Mouse (Mus musculus): ENCODE data around the gene Inava.

The Inava gene

GRCm38 (mm10) chr1:136230201-136230600 is 3.9 kb downstream of the Inava start:
- peak; percentile 71 to 77 for DNase-seq

- DNase-seq = peak; percentile 74 to 78
Measured at GRCm38 (mm10) chr1:136229040-136229373, 5.1 kb downstream of the Inava start.

- DNase-seq = peak; percentile 80 to 85
Measured at GRCm38 (mm10) chr1:136228328-136229039, 5.6 kb downstream of the Inava start.

GRCm38 (mm10) chr1:136227870-136228269 is 6.2 kb downstream of the Inava start:
- peak; percentile 91 to 95 for DNase-seq

GRCm38 (mm10) chr1:136226626-136227025 is 7.4 kb downstream of the Inava start:
- DNase-seq = no peak

GRCm38 (mm10) chr1:136225846-136226245 is 8.2 kb downstream of the Inava start:
- no peak for DNase-seq

- no peak for DNase-seq
Measured at GRCm38 (mm10) chr1:136223758-136224342, 10.2 kb downstream of the Inava start.

GRCm38 (mm10) chr1:136222386-136222785 is 11.7 kb downstream of the Inava start:
- no peak for DNase-seq

GRCm38 (mm10) chr1:136220037-136220871 is 13.8 kb downstream of the Inava start:
- DNase-seq = no peak

- DNase-seq = no peak
Measured at GRCm38 (mm10) chr1:136214304-136214703, 19.8 kb downstream of the Inava start.

GRCm38 (mm10) chr1:136212803-136213202 is 21.3 kb downstream of the Inava start, which contains the start of gene Mroh3:
Gene Mroh3, minus strand, starts transcription at chr1:136212828.
- no peak for DNase-seq

- no peak for DNase-seq
Measured at GRCm38 (mm10) chr1:136190033-136190432, 44.0 kb downstream of the Inava start.

- DNase-seq = no peak
Measured at GRCm38 (mm10) chr1:136179511-136180001, 54.5 kb downstream of the Inava start.

- no peak for DNase-seq
Measured at GRCm38 (mm10) chr1:136178741-136179140, 55.3 kb downstream of the Inava start.

GRCm38 (mm10) chr1:136177085-136177484 is 57.0 kb downstream of the Inava start:
- DNase-seq = no peak

- DNase-seq = peak; percentile 12 to 32
Measured at GRCm38 (mm10) chr1:136175183-136175582, 58.9 kb downstream of the Inava start.

GRCm38 (mm10) chr1:136174101-136174606 is 59.9 kb downstream of the Inava start:
- peak; percentile 22 to 52 for DNase-seq

- peak; percentile 30 to 60 for DNase-seq
Measured at GRCm38 (mm10) chr1:136172696-136173095, 61.4 kb downstream of the Inava start.

GRCm38 (mm10) chr1:136170109-136170508 is 64.0 kb downstream of the Inava start:
- DNase-seq = peak; percentile 65 to 80

GRCm38 (mm10) chr1:136167657-136168056 is 66.4 kb downstream of the Inava start:
- peak in 1 of 2 experiments; percentile 30 for DNase-seq

- no peak for DNase-seq
Measured at GRCm38 (mm10) chr1:136165436-136165835, 68.6 kb downstream of the Inava start.
